In the genomic region with DNA sequence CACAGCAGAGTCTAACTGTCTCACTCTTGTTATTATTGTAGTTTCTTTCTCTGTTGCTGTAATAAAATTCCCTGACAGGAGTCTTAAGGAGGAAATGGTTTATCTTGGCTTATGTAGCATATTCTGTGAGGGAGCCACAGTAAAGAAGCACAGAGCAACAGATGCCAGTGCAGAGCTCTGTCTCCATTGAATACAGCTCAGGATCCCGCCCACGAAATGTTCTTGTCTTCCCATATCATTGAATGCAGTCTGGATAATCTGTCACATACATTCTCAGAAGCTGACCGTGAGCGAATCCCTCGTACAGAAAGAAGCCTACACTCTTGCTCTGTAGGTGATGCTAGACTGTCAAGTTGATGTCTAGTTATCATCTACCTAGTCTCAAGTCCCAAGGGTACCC, we compare ENCODE assay signal across 24 mouse cellular contexts. TPM values are rescaled to one million over a fixed set of nuclear protein-coding genes. Genes with fewer than 3 reads are reported as not detected.
A peak's percentile ranks its signal among the peaks of the same experiment; 100 is the strongest.
DNase-seq lines count a peak whose midpoint lies in the region; ATAC-seq lines count a peak whose summit lies in the region.
"Had no signal": no experiment of that assay in that cellular context is flagged by ENCODE, and none has a peak within 500 bp of the region (broad histone marks: within the 10 kb centered on the region; RNA-seq: fewer than 3 reads in every experiment).

No protein-coding gene starts in this region.

- H3K4me3 ChIP-seq in midbrain, embryonic 11.5 days (ENCODE audit: low read depth, low read length) = no peak overlapping the region
- H3K4me3 ChIP-seq: embryonic facial prominence, embryonic 12.5 days; erythroblast, embryonic 14.5 days; forebrain, embryonic 13.5 days; heart, embryonic 10.5 days; hindbrain, embryonic 13.5 days; intestine, embryonic 15.5 days; megakaryocyte, embryonic 14.5 days; midbrain, embryonic 15.5 days; myocyte had no signal

- intact Hi-C loops in left cerebral cortex, postnatal 4 days (cut with DNase I) = loop anchor here (10.0 kb wide), 1 partner anchor 266 kb away; no protein-coding TSS in a partner anchor
- intact Hi-C loops in left cerebral cortex, postnatal 36 days (cut with DNase I) = no loop called here

- no peaks in the 10 kb centered on the region for H3K9me3 ChIP-seq in midbrain, embryonic 11.5 days (ENCODE audit: control insufficient read depth, low read length)
- H3K9me3 ChIP-seq: embryonic facial prominence, embryonic 12.5 days; forebrain, embryonic 13.5 days; heart, embryonic 10.5 days; hindbrain, embryonic 13.5 days; intestine, embryonic 15.5 days; megakaryocyte, embryonic 14.5 days; midbrain, embryonic 15.5 days had no signal

- no peaks in the 10 kb centered on the region for H3K4me1 ChIP-seq in midbrain, embryonic 11.5 days (ENCODE audit: control insufficient read depth, insufficient read depth, low read length)
- H3K4me1 ChIP-seq: embryonic facial prominence, embryonic 12.5 days; forebrain, embryonic 13.5 days; heart, embryonic 10.5 days; hindbrain, embryonic 13.5 days; intestine, embryonic 15.5 days; megakaryocyte, embryonic 14.5 days; midbrain, embryonic 15.5 days had no signal

- H3K4me2 ChIP-seq in midbrain, embryonic 11.5 days = no peak overlapping the region
- H3K4me2 ChIP-seq: embryonic facial prominence, embryonic 12.5 days; forebrain, embryonic 13.5 days; hindbrain, embryonic 13.5 days; intestine, embryonic 15.5 days; liver, embryonic 11.5 days; midbrain, embryonic 15.5 days had no signal

- no peak overlapping the region for H3K27ac ChIP-seq in midbrain, embryonic 11.5 days (ENCODE audit: low read depth, low read length)
- H3K27ac ChIP-seq: embryonic facial prominence, embryonic 12.5 days; forebrain, embryonic 13.5 days; heart, embryonic 10.5 days; hindbrain, embryonic 13.5 days; intestine, embryonic 15.5 days; midbrain, embryonic 15.5 days had no signal

- no peaks in the 10 kb centered on the region for H3K27me3 ChIP-seq in midbrain, embryonic 11.5 days (ENCODE audit: control insufficient read depth, insufficient read depth, low read length)
- H3K27me3 ChIP-seq: embryonic facial prominence, embryonic 12.5 days; forebrain, embryonic 13.5 days; hindbrain, embryonic 13.5 days; intestine, embryonic 15.5 days; megakaryocyte, embryonic 14.5 days; midbrain, embryonic 15.5 days had no signal

- ATAC-seq in midbrain, embryonic 11.5 days (ENCODE audit: low FRiP score) = no peak
- ATAC-seq: forebrain, embryonic 13.5 days; intestine, embryonic 15.5 days; midbrain, embryonic 15.5 days had no signal

- H3K9ac ChIP-seq in midbrain, embryonic 11.5 days (ENCODE audit: low read length) = no peak overlapping the region
- H3K9ac ChIP-seq: embryonic facial prominence, embryonic 12.5 days; forebrain, embryonic 13.5 days; hindbrain, embryonic 13.5 days; intestine, embryonic 15.5 days; midbrain, embryonic 15.5 days had no signal

- 97% methylated on average over 5 of the region's 5 CpGs for WGBS in midbrain, embryonic 11.5 days

- H3K36me3 ChIP-seq in midbrain, embryonic 11.5 days (ENCODE audit: control insufficient read depth, insufficient read depth, low read length) = peaks cover 22% of the 10 kb centered on the region

- DNase-seq in left cerebral cortex, adult 11 months (ENCODE audit: low spot score) = peak; percentile 64
- no peak for DNase-seq in left cerebral cortex, postnatal 4 days
- peak; percentile 71 for DNase-seq in layer of hippocampus, adult 9-11 months
- DNase-seq in left cerebral cortex, postnatal 36 days (ENCODE audit: low spot score in 2 of 2) = peak; percentile 37 to 41
- no peak for DNase-seq in lung, postnatal 4 days
- DNase-seq in cerebellum, adult 9-10 months = no peak
- no peak for DNase-seq in midbrain, embryonic 11.5 days (ENCODE audit: low spot score, missing footprints)
- DNase-seq: cerebellum, adult 2 months; kidney, adult 9 months; kidney, postnatal 4 days; lung, adult 18-20 months; lung, postnatal 14 days; spleen, adult 18-20 months; thymus, adult 18-20 months had no signal

RNA-seq across cellular contexts. Expression of gene Ncapd3, which starts 28.4 kb away (rescaled TPM):
- 10 to 100 TPM; 17.3 to 18.3 TPM for total RNA-seq in left cerebral cortex, postnatal 4 days (2021)
- total RNA-seq in left cerebral cortex, postnatal 36 days (2021) = 10 to 100 TPM; 18.6 to 21.5 TPM
- polyA plus RNA-seq in midbrain, embryonic 11.5 days (2014; fragmentation: Nextera tagmentation; extraction: Ambion mirVana) = 39.8 and 43.3 TPM in 2 replicates

RNA-seq across cellular contexts. Expression of gene Vps26b, which starts 28.5 kb away (rescaled TPM):
- total RNA-seq in left cerebral cortex, postnatal 4 days (2021) = 100 to 1,000 TPM; 116 to 117 TPM
- 100 to 1,000 TPM in 1 of 2 experiments, 10 to 100 TPM in 1; 94.4 to 105 TPM for total RNA-seq in left cerebral cortex, postnatal 36 days (2021)
- polyA plus RNA-seq in midbrain, embryonic 11.5 days (2014; fragmentation: Nextera tagmentation; extraction: Ambion mirVana) = 53.1 and 56.7 TPM in 2 replicates

RNA-seq across cellular contexts. Expression of gene Thyn1, which starts 58.8 kb away (rescaled TPM):
- total RNA-seq in left cerebral cortex, postnatal 4 days (2021) = 10 to 100 TPM; 82.7 to 94.0 TPM
- 10 to 100 TPM; 62.4 to 63.4 TPM for total RNA-seq in left cerebral cortex, postnatal 36 days (2021)
- 157 and 173 TPM in 2 replicates for polyA plus RNA-seq in midbrain, embryonic 11.5 days (2014; fragmentation: Nextera tagmentation; extraction: Ambion mirVana)

RNA-seq across cellular contexts. Expression of gene Acad8, which starts 59.0 kb away (rescaled TPM):
- total RNA-seq in left cerebral cortex, postnatal 4 days (2021) = 10 to 100 TPM; 25.8 to 28.7 TPM
- total RNA-seq in left cerebral cortex, postnatal 36 days (2021) = 10 to 100 TPM; 29.5 to 36.3 TPM
- polyA plus RNA-seq in midbrain, embryonic 11.5 days (2014; fragmentation: Nextera tagmentation; extraction: Ambion mirVana) = 36.0 and 40.4 TPM in 2 replicates

Comparison
In these comparisons a context has a peak if more than half of its experiments do, and no peak if none do; other contexts are left out.
1. DNase-seq: peak in left cerebral cortex, adult 11 months (single experiment), layer of hippocampus, adult 9-11 months (single experiment) and left cerebral cortex, postnatal 36 days (2 of 2); none in left cerebral cortex, postnatal 4 days (single experiment), lung, postnatal 4 days (0 of 2), cerebellum, adult 9-10 months (single experiment) and midbrain, embryonic 11.5 days (single experiment).